Mouse (Mus musculus): ENCODE data around the gene Rhob.

DNA sequence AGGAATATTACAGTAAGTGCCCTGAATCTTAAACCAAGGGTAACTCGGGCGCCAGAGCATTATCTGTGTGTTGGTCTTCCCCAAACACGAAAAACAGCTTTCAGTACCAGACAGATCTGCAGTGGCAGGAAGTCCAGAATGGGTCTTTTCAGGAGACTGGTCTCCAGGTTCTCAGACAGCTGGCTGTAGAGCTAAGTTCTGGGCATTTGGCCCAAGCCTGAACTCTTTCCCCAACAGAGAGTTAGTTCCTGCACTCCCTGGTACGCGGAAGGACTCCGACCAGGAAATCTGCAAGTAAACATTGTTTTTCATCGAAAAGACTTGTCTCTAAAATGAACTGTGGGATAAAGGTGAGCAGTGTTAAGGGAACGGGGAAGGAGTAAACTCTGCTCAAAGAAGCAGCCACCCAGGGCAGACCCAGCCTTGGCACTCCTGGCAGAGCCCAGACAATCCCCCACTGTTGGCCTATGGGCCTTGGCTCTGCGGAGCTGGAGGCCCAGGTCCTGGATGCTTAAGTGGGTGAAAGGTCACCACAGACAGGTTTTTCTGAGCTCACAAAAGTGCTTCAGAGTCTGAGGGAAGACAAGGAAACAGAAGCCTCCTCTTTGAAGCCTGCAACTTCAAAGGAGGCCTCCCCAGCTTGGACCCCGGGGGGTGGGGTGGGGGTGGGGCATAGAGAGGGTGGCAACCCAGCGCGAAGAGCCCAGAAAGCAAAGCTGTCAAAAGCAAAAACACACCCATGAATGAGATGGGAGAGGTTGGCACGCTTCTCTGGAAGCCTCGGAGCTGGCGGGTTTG is 3.7 kb downstream of the Rhob start:
- TF ChIP-seq POLR2AphosphoS2 (IDR thresholded peaks at IDR 0.05; ENCODE audit: insufficient read length, low read depth) (peak; percentile 83), POLR2A (IDR thresholded peaks at IDR 0.05; ENCODE audit: insufficient read length, low read depth) (peak; percentile 10)
